Mouse (Mus musculus): ENCODE results near the gene Sh3bp1. TPM values are rescaled to one million over a fixed set of nuclear protein-coding genes. Genes with fewer than 3 reads are reported as not detected.

Sh3bp1 gene
- polyA plus RNA-seq, 1 experiment from 2014 or later: 34.3 TPM

DNA sequence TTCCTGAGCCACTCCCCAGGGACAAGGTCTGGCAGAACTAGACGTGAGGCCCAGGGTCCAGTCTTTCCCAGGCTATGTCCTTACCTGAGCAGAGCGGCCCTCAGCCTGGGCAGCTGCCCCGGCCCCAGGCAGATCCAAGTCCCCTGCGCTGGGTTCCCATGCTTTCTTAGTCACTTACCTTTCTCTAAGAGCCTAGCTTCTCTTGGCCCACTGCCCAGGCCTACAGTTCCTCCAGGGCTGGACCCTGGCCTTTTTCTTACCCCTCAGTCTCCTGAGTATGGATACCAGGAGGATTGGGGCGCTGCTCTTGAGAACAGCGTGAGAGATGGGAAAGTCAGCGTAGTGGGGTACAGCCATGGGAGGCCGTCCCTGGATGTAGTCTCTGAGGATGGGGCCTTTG is 19.1 kb upstream of the Sh3bp1 start:
- H3K4me3 ChIP-seq: no peak overlapping the region
- H3K4me1 ChIP-seq: peaks cover 43% of the 10 kb centered on the region
- no peak overlapping the region for H3K9ac ChIP-seq
- no peaks in the 10 kb centered on the region for H3K27me3 ChIP-seq (replicated peaks)
- ATAC-seq: no peak
- no peak overlapping the region for H3K4me2 ChIP-seq
- 89% methylated on average over 8 of the region's 8 CpGs for WGBS (ENCODE audit: insufficient replicate concordance)
- peaks cover 59% of the 10 kb centered on the region for H3K36me3 ChIP-seq
- H3K27ac ChIP-seq: no peak overlapping the region
- H3K9me3 ChIP-seq (replicated peaks): no peaks in the 10 kb centered on the region

DNA sequence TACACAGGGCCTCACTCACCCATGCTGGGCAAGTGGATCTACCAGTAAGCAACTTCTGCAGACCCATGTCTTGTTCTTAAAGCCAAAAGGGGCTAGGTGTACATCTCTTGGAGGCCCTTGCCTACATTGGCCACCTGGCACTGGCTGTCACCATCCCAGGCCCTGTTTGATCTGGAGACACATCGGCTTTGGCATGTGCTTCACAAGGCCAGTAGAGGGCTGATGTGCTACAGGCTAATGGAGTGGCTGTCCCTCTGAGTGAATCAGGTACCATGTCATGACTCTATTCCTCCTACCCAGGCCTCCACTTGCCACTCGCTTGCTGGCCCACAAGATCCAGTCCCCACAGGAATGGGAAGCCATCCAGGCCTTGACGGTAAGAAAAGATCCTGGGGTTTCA is 17.7 kb upstream of the Sh3bp1 start:
- peaks cover 29% of the 10 kb centered on the region for H3K4me1 ChIP-seq
- H3K36me3 ChIP-seq: peaks cover 73% of the 10 kb centered on the region
- no peaks in the 10 kb centered on the region for H3K27me3 ChIP-seq (replicated peaks)
- H3K9ac ChIP-seq: no peak overlapping the region
- WGBS (ENCODE audit: insufficient replicate concordance): 79% methylated on average over 3 of the region's 3 CpGs
- no peaks in the 10 kb centered on the region for H3K9me3 ChIP-seq (replicated peaks)
- H3K4me3 ChIP-seq: no peak overlapping the region
- no peak for ATAC-seq
- no peak overlapping the region for H3K4me2 ChIP-seq
- H3K27ac ChIP-seq: no peak overlapping the region

DNA sequence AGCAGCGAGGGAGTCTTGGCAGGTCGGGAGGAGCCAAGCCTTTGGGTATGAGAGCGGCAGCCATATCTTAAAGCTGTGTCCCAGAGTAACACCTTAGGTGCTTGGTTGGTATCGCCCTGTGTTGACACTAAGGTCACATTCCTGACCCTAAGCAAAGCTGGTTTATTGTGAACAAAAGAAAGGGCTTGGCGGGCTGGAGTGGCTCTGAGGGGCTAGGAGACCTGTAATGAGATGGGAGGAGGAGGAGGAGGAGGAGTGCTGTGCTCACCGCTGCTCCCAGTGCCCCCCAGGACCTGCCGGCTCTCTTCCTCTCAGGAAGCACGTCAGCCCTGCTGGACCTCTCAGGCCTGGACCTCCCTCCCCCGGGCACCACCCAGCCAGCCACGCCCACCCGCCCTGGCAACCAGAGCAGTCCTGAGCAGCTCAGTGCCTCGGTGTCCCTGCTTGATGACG is 10.1 kb upstream of the Sh3bp1 start:
- Histone ChIP-seq H3K36me3 (peaks cover 96% of the 10 kb centered on the region), H3K27me3 (replicated peaks) (no peaks in the 10 kb centered on the region), H3K4me1 (peaks cover 62% of the 10 kb centered on the region), H3K27ac (peak overlapping the region; percentile 18), H3K4me2 (peak overlapping the region; percentile 46), H3K9ac (peak overlapping the region; percentile 45; the same call in 1 of the 2 replicates), H3K4me3 (no peak overlapping the region), H3K9me3 (replicated peaks) (no peaks in the 10 kb centered on the region)
- WGBS (ENCODE audit: insufficient replicate concordance): 38% methylated on average over 13 of the region's 13 CpGs
- ATAC-seq: peak; percentile 67

DNA sequence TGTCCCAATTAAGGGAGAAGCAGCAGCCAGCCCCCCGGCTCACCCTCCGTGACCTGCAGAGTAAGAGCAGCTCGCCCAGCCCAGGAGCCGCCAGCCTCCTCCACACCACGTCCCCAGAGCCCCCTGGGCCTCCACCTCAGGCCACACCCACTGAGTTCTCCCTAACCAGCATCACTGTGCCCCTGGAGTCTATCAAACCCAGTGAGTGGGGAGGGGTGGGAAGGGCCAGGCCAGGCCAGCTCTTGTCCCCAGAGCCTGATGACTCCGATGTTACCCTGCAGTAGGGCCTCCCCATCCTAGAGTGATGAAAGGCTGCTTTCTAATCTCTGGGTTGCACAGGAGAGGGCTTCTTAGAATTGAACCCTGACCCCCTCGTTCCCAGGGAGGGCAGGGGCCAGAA is 7.1 kb upstream of the Sh3bp1 start:
- Histone ChIP-seq H3K27ac (peak overlapping the region; percentile 88), H3K27me3 (replicated peaks) (no peaks in the 10 kb centered on the region), H3K36me3 (peaks cover 67% of the 10 kb centered on the region), H3K4me2 (peak overlapping the region; percentile 39), H3K9me3 (replicated peaks) (no peaks in the 10 kb centered on the region), H3K4me1 (peaks cover 88% of the 10 kb centered on the region), H3K9ac (peak overlapping the region; percentile 28), H3K4me3 (no peak overlapping the region)
- 30% methylated on average over 7 of the region's 7 CpGs for WGBS (ENCODE audit: insufficient replicate concordance)
- peak; percentile 43 for ATAC-seq

DNA sequence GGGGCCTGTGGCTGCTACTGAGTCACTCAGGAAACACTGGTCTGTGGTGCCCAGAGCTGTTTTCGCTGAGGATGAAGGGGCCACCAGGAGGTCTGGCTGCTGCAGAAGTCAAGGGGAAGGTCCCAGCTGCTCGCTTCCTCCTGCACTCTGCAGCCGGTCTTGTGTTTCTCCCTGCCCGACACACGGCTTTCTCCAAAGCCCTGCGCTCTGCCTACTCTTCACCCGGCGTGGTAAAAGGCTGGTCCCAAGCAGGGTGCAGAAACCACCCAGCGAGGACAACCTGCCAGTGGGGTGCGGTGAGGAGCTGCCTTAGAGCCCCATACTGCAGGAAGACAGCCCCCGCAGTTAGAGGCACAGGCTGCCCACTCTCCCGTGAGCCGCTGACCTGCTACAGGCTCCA is 4.8 kb upstream of the Sh3bp1 start:
- Histone ChIP-seq H3K27ac (peak overlapping the region; percentile 88), H3K4me1 (peaks cover 94% of the 10 kb centered on the region), H3K4me3 (0 out of 2 replicates have a peak overlapping the region, but pooled peaks have one; percentile 7), H3K9me3 (replicated peaks) (no peaks in the 10 kb centered on the region), H3K36me3 (peaks cover 44% of the 10 kb centered on the region), H3K27me3 (replicated peaks) (no peaks in the 10 kb centered on the region), H3K9ac (peak overlapping the region; percentile 83), H3K4me2 (peak overlapping the region; percentile 90)
- no peak for ATAC-seq
- 37% methylated on average over 13 of the region's 13 CpGs for WGBS (ENCODE audit: insufficient replicate concordance)

DNA sequence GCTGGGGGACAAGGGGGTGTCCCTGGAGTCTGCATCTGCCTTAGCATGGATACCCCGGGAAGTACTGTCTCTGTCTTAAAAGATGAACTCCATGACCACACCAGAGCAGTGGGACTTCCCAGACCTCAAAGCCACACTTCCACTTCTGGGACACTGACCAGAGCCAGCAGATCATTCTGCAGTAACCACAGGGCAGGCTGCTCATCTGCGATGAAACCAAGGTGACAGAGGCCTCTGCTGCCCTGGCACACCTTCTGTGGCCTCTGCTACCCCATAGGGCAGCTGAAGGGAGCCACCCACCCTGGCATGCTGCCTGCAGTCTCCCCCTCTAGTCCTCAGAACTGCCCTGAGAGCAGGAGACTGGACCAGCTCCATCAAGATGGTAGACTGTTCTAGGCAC is 3.8 kb upstream of the Sh3bp1 start:
- WGBS (ENCODE audit: insufficient replicate concordance): 30% methylated on average over 2 of the region's 2 CpGs
- peak overlapping the region; percentile 83 for H3K9ac ChIP-seq
- peak overlapping the region; percentile 88 for H3K27ac ChIP-seq
- H3K4me2 ChIP-seq: peak overlapping the region; percentile 90
- peaks cover 94% of the 10 kb centered on the region for H3K4me1 ChIP-seq
- H3K27me3 ChIP-seq (replicated peaks): no peaks in the 10 kb centered on the region
- no peaks in the 10 kb centered on the region for H3K9me3 ChIP-seq (replicated peaks)
- H3K4me3 ChIP-seq: no peak overlapping the region
- H3K36me3 ChIP-seq: peaks cover 35% of the 10 kb centered on the region
- ATAC-seq: peak; percentile 10; the same call in 1 of the 2 replicates

DNA sequence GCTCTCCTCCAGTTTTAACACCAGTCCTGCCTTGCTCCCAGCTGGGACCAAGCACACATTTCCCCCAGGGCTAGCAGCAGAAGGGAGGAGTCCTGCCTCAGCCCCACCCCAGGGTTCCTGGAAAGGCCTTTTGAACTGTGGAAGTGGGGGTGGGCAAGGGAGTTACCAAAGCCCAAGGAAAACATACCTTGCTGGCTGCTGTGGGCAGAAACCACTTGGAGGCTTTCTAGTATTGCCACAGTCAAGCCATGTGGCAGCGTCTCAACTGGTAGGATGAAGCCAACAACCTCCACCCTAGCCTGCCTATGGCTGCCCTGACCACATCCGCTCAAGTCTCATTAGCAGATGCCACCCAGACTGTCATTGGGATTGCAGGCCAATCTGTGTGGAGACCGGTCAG is 3.4 kb upstream of the Sh3bp1 start:
- H3K4me1 ChIP-seq: peaks cover 94% of the 10 kb centered on the region
- peak; percentile 51 for ATAC-seq
- no peak overlapping the region for H3K4me3 ChIP-seq
- no peaks in the 10 kb centered on the region for H3K9me3 ChIP-seq (replicated peaks)
- H3K4me2 ChIP-seq: peak overlapping the region; percentile 90
- H3K9ac ChIP-seq: peak overlapping the region; percentile 83
- peaks cover 32% of the 10 kb centered on the region for H3K36me3 ChIP-seq
- 52% methylated on average over 3 of the region's 3 CpGs for WGBS (ENCODE audit: insufficient replicate concordance)
- no peaks in the 10 kb centered on the region for H3K27me3 ChIP-seq (replicated peaks)
- H3K27ac ChIP-seq: peak overlapping the region; percentile 88

DNA sequence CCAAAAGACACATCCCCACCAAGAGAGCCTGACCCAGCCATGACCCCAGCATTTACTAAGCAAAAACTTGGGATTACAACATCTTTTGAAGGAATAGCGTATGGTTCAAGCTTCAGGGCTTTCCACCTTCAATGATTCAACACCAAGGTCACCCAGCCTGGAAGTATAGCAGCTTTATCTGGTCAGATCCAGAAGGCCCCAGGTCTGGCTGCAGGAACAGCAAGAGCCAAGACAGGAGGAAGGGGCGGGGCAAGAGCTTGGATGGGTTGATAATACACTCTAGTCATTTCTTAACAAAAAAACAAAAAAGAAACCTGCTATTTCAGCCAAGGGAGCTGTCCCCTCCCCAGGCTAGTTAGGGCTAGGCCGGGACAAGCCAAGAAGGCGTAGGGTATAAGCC is 2.1 kb upstream of the Sh3bp1 start:
- H3K9me3 ChIP-seq (replicated peaks): no peaks in the 10 kb centered on the region
- peak overlapping the region; percentile 83 for H3K9ac ChIP-seq
- H3K27me3 ChIP-seq (replicated peaks): no peaks in the 10 kb centered on the region
- H3K4me2 ChIP-seq: peak overlapping the region; percentile 90
- ATAC-seq: peak; percentile 33; the same call in 1 of the 2 replicates
- peak overlapping the region; percentile 14; the same call in 1 of the 2 replicates for H3K4me3 ChIP-seq
- H3K27ac ChIP-seq: peak overlapping the region; percentile 88
- 29% methylated on average over 4 of the region's 4 CpGs for WGBS (ENCODE audit: insufficient replicate concordance)
- H3K36me3 ChIP-seq: peaks cover 32% of the 10 kb centered on the region
- peaks cover 93% of the 10 kb centered on the region for H3K4me1 ChIP-seq

DNA sequence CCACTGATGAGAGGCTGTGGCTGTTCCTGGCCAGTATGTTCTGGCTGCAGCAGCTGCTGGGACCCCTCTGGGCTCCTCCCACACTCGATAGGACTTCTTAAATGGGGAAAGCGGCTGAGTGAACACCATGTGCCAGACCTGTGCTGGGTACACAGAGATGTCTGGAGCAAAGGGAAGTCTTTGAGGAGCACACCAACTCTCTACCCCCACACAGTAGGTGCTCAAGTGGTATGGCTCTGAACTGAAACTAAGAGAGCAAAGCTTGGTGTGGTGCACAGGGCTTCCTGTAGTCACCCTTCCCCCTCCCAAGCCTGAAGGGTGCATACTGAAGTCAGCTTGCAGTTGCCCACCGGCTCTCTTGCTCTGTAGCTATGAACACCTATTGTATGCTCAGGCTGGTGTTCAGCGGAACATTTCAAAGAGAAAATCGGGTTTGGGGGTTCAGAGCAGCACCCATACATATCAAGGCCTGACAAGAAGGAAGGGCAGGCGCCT is 1.0 kb upstream of the Sh3bp1 start:
- peaks cover 31% of the 10 kb centered on the region for H3K36me3 ChIP-seq
- peak overlapping the region; percentile 88 for H3K27ac ChIP-seq
- H3K9ac ChIP-seq: peak overlapping the region; percentile 83
- 24% methylated on average over 6 of the region's 6 CpGs for WGBS (ENCODE audit: insufficient replicate concordance)
- peak overlapping the region; percentile 76 for H3K4me3 ChIP-seq
- no peaks in the 10 kb centered on the region for H3K9me3 ChIP-seq (replicated peaks)
- ATAC-seq: no peak
- peaks cover 90% of the 10 kb centered on the region for H3K4me1 ChIP-seq
- H3K4me2 ChIP-seq: peak overlapping the region; percentile 90
- H3K27me3 ChIP-seq (replicated peaks): no peaks in the 10 kb centered on the region

DNA sequence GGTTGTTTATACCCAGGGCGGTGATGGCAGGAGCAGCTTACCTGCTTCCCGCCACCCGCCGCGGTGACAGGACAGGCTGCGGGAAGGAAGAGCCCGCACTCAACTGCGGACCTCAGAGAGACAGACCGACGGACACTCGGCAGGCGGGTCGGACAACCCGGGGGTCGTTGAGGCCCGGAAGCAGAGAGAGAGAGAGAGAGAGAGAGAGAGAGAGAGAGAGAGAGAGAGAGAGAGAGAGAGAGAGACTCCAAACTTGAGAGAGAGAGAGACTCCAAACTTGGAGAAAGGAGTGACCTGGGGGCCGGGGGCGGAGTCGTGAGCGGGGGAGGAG is 194 bp upstream of the Sh3bp1 start, which contains the start of gene Gm49510:
Gene Gm49510 (plus strand): TSS at position 259 of the 331 bp plus-strand sequence.
- peak within 1 kb of the TSS; percentile 90 for H3K4me2 ChIP-seq
- H3K4me3 ChIP-seq: peak within 1 kb of the TSS; percentile 76
- H3K9ac ChIP-seq: peak within 1 kb of the TSS; percentile 83
- ATAC-seq: no peak
- H3K36me3 ChIP-seq: peaks cover 31% of the 10 kb centered on the region
- WGBS (ENCODE audit: insufficient replicate concordance): under 1% methylated on average over 20 of the region's 20 CpGs
- H3K27me3 ChIP-seq (replicated peaks): no peaks in the 10 kb centered on the region
- H3K27ac ChIP-seq: peak within 1 kb of the TSS; percentile 88
- no peaks in the 10 kb centered on the region for H3K9me3 ChIP-seq (replicated peaks)
- peaks cover 83% of the 10 kb centered on the region for H3K4me1 ChIP-seq

DNA sequence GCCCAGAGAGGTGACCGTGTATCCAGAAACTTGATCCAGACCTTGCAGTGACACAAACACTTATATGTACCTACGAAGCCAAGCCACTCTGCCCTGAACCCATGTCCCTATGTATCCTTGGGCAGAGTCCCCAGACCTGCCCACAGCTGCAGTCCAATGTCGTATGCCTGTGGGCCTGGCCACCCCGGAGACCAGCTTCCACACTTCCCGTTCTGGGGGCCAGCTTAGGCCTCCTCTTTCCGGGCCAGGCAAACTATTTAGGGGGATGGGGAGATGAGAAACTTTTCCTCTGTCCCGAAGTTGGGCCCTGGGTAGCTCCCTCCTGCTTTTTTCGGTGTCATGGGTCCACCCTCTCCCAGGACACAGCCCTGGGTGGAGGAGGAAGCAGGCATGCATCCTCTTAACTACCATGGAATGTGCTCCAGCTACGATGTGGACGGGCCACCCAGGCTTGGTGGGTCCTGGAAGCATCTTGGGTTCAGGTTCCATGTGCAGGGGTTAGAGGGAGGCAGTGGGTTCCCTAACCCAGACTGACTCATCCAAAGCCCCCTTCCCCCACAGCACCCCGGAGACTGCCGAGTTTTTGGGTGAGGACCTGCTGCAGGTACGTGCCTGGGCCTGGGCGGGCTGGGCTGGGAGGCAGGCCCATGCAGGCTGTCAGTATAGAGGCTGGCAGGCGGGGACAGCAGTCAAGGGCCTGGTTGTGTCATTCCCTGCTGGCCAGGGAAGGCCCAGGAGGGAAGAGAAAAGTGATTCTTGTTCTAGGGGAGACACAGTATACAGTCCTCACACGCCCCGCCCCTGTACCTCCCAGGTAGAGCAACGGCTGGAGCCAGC is 1.2 kb downstream of the Sh3bp1 start:
- H3K36me3 ChIP-seq: peaks cover 46% of the 10 kb centered on the region
- H3K27me3 ChIP-seq (replicated peaks): no peaks in the 10 kb centered on the region
- H3K9me3 ChIP-seq (replicated peaks): no peaks in the 10 kb centered on the region
- peak overlapping the region; percentile 90 for H3K4me2 ChIP-seq
- H3K4me1 ChIP-seq: peaks cover 69% of the 10 kb centered on the region
- H3K4me3 ChIP-seq: peak overlapping the region; percentile 76
- H3K27ac ChIP-seq: peak overlapping the region; percentile 88
- H3K9ac ChIP-seq: peak overlapping the region; percentile 83
- no peak for ATAC-seq
- 17% methylated on average over 18 of the region's 18 CpGs for WGBS (ENCODE audit: insufficient replicate concordance)

DNA sequence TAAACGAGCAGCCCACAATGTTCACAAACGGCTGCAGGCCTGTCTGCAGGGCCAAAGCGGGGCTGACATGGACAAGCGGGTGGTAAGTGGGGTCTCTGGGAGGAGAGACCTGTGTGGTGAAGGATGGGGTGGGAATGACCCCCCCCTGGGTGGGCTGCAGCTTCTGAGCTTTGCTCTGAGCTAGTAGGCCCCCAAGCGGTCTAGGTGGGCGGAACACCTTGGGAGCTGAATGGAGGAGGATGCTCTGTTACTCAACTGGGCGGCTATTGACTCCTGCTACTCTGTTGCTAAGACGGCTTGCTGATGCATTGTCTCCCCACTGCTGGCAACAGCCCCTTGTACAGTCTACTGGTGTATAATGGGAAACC is 1.8 kb downstream of the Sh3bp1 start:
- Histone ChIP-seq H3K36me3 (peaks cover 52% of the 10 kb centered on the region), H3K27me3 (replicated peaks) (no peaks in the 10 kb centered on the region), H3K4me2 (peak overlapping the region; percentile 90), H3K9me3 (replicated peaks) (no peaks in the 10 kb centered on the region), H3K27ac (peak overlapping the region; percentile 88; the same call in 1 of the 2 replicates), H3K9ac (peak overlapping the region; percentile 83), H3K4me1 (peaks cover 63% of the 10 kb centered on the region), H3K4me3 (peak overlapping the region; percentile 76)
- no peak for ATAC-seq
- 64% methylated on average over 8 of the region's 8 CpGs for WGBS (ENCODE audit: insufficient replicate concordance)

All from liver, embryonic 12.5 days (tissue).